ENCODE assay signal across 10 mouse cellular contexts in genomic region chr11:96595890-96596289, GRCm38 (mm10).
DNase-seq lines count a peak whose midpoint lies in the region; ATAC-seq lines count a peak whose summit lies in the region.
"Had no signal": no experiment of that assay in that cellular context is flagged by ENCODE, and none has a peak within 500 bp of the region (broad histone marks: within the 10 kb centered on the region; RNA-seq: fewer than 3 reads in every experiment).

No protein-coding gene starts in this region.

- H3K9me3 ChIP-seq in heart, embryonic 16.5 days (replicated peaks; ENCODE audit: control insufficient read depth, low read length), result no peaks in the 10 kb centered on the region
- H3K9me3 ChIP-seq in forebrain, embryonic 11.5 days (ENCODE audit: control insufficient read depth, low read length), result no peaks in the 10 kb centered on the region
- no peaks in the 10 kb centered on the region for H3K9me3 ChIP-seq in midbrain, embryonic 15.5 days

- H3K4me1 ChIP-seq in heart, embryonic 16.5 days (ENCODE audit: control insufficient read depth, insufficient read depth, low read length), result no peaks in the 10 kb centered on the region
- H3K4me1 ChIP-seq in forebrain, embryonic 11.5 days (replicated peaks; ENCODE audit: control insufficient read depth, insufficient read depth, low read length), result peaks cover 5% of the 10 kb centered on the region
- peaks cover 13% of the 10 kb centered on the region for H3K4me1 ChIP-seq in midbrain, embryonic 15.5 days

- H3K36me3 ChIP-seq in heart, embryonic 16.5 days (ENCODE audit: control insufficient read depth, insufficient read depth), result no peaks in the 10 kb centered on the region
- no peaks in the 10 kb centered on the region for H3K36me3 ChIP-seq in forebrain, embryonic 11.5 days (ENCODE audit: control insufficient read depth, insufficient read depth, low read length)
- H3K36me3 ChIP-seq in midbrain, embryonic 15.5 days (replicated peaks), result no peaks in the 10 kb centered on the region

- peak overlapping the region; percentile 47 for H3K4me2 ChIP-seq in heart, embryonic 16.5 days (ENCODE audit: low read depth, low read length)
- peak overlapping the region; percentile 33; the same call in 1 of the 2 replicates for H3K4me2 ChIP-seq in forebrain, embryonic 11.5 days (ENCODE audit: low read depth, low read length, severe bottlenecking)
- peak overlapping the region; percentile 40 for H3K4me2 ChIP-seq in midbrain, embryonic 15.5 days

- ATAC-seq in heart, embryonic 16.5 days (replicated peaks; ENCODE audit: extremely low read depth, insufficient read depth, low FRiP score), result no peak
- no peak for ATAC-seq in forebrain, embryonic 11.5 days (replicated peaks; ENCODE audit: low FRiP score)
- ATAC-seq in midbrain, embryonic 15.5 days (replicated peaks), result no peak

- no peak for DNase-seq in heart, postnatal 25 days (ENCODE audit: low spot score)
- DNase-seq in forebrain, embryonic 11.5 days (ENCODE audit: low spot score), result no peak
- peak; percentile 29 for DNase-seq in induced T-regulatory cell, adult 2 months (ENCODE audit: low read depth)
- no peak for DNase-seq in ovary, postnatal 14 days (ENCODE audit: low spot score)
- DNase-seq in cerebellum, postnatal 4 days (ENCODE audit: low spot score in 2 of 2), result no peak
- DNase-seq in cerebellum, adult 9-10 months, result no peak
- DNase-seq: layer of hippocampus, adult 9-11 months had no signal

- H3K9ac ChIP-seq in heart, embryonic 16.5 days (ENCODE audit: low read length), result no peak overlapping the region
- H3K9ac ChIP-seq in forebrain, embryonic 11.5 days (ENCODE audit: low read length), result no peak overlapping the region
- H3K9ac ChIP-seq in midbrain, embryonic 15.5 days, result no peak overlapping the region; the same call in 1 of the 2 replicates

- intact Hi-C loops in heart, postnatal 25 days (cut with DNase I), result no loop called here

- no peaks in the 10 kb centered on the region for H3K27me3 ChIP-seq in heart, embryonic 16.5 days (ENCODE audit: control insufficient read depth, insufficient read depth, low read length)
- no peaks in the 10 kb centered on the region for H3K27me3 ChIP-seq in forebrain, embryonic 11.5 days (ENCODE audit: control insufficient read depth, insufficient read depth, low read length)
- H3K27me3 ChIP-seq in midbrain, embryonic 15.5 days (replicated peaks), result no peaks in the 10 kb centered on the region

- H3K4me3 ChIP-seq in heart, embryonic 16.5 days (ENCODE audit: low read length), result peak overlapping the region; percentile 23; the same call in 1 of the 2 replicates
- no peak overlapping the region for H3K4me3 ChIP-seq in forebrain, embryonic 11.5 days (ENCODE audit: low read depth, low read length)
- H3K4me3 ChIP-seq in midbrain, embryonic 15.5 days, result no peak overlapping the region

- H3K27ac ChIP-seq in heart, embryonic 16.5 days (ENCODE audit: low read length), result no peak overlapping the region
- H3K27ac ChIP-seq in forebrain, embryonic 11.5 days (ENCODE audit: low read depth, low read length), result no peak overlapping the region
- H3K27ac ChIP-seq in midbrain, embryonic 15.5 days, result peak overlapping the region; percentile 34; the same call in 1 of the 2 replicates
- H3K27ac ChIP-seq: macrophage had no signal

- 30% methylated on average over 12 of the region's 12 CpGs for WGBS in heart, embryonic 16.5 days
- WGBS in forebrain, embryonic 11.5 days, result 39% methylated on average over 12 of the region's 12 CpGs
- WGBS in midbrain, embryonic 15.5 days, result 29% methylated on average over 12 of the region's 12 CpGs
